Mouse (Mus musculus) neural tube, embryonic 10.5 days (tissue): ENCODE data around the gene Wdr59.

ENCODE experiments used
- DNase-seq: peaks from one replicate; pipeline ENCODE4 v3.0.0-alpha.2; 2017; ENCODE audit warnings: low spot score; ENCODE audit errors: extremely low spot score

Gene Wdr59

DNA sequence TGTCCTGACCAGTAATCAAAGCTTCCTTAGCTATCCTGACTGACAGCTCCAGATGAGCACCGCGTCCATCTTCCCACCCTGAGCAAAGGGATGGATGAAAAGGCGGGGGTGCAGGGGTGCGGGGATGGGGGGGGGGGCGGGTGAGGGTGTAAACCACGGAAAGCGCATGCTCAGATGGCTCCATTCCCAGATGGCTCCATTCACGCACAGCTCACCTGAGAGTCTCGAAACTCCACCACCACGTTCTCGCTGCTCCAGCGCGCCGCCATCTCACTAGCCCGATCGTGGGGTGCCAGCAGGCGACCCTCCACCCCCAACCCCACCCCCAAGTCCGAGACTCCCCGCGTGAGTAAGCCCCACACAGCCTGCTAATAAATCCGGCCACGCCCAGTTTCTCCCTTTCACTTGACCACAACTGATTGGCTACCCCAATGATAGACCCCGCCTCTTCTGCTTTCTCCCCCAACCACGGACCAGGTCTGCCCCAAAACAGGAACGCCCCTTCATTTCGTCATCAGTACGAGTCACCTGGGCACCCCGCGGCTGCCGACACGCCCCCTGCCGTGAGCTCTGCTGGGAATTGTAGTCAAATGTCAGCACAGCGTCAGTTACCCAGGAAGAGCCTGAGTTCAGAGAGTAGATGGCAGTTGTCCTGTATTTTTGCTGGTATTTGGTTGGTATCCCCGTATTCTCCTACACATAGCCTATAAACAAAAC, at the start of gene Wdr59:
Gene Wdr59 (minus strand): TSS at position 380 of the 717 bp plus-strand sequence.
- peak; percentile 96 for DNase-seq

DNA sequence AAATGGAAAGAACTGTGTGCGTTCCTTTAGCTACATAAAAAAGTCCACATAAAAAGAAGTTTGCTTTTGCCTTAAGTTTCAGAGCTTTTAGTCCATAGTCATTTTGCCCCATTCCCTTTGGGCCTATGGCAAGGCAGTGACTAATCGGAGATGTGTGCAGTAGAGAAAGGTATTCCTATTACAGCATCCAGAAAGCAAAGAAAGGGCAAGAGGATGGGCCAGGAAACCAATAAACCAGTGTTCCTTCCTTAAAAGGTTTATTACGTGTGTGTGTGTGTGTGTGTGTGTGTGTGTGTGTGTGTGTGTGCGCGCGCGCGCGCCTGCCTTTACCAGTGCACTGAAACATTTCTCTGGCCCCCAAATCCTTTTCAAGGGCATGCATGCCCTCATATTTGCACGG, 49.8 kb upstream of the Wdr59 start:
- no peak for DNase-seq

GRCm38 (mm10) chr8:111570432-111570831, 48.5 kb upstream of the Wdr59 start:
- no peak for DNase-seq

DNA sequence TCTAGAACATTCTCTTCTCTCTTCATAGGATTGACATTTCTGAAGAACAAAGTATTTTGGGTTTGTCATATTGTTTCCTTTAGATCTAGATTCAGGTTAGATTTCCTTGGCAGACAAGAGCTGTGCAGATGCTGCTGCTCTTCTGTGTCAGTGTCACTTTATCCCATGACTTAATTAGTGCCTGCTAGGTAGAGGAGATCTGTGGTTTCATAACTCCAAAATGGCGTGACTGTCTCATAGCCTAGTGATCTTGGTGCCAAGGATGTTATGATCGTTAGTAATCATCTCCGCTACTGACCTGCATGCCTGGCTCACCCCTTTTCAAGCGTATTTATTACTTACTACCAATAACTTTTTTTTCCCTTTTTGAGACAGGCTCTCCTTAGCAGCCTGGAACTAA, 48.0 kb upstream of the Wdr59 start:
- no peak for DNase-seq

DNA sequence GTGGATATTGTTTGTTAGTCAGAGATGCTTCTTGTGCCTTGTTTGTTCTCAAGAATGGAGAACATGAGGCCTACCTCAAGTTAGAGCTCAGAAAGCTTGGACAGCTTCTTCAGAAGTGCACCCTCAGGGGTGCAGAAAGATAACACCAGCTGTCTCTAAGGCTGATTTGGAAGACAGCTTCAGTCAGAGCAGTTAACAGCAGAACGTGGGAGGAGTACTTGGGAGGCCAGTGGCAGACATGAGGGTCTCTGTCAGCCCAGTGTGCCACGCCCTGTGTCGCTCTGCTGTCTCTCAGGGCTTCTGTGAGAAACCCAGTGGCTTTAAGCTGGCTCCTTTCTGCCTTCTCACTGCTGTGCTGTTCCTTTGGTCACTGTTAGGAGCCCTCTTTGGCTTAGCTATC, 46.1 kb upstream of the Wdr59 start:
- no peak for DNase-seq

- no peak for DNase-seq
Observed at GRCm38 (mm10) chr8:111567571-111567970, 45.7 kb upstream of the Wdr59 start.

- DNase-seq = no peak
Observed at GRCm38 (mm10) chr8:111566326-111566725, 44.4 kb upstream of the Wdr59 start.

- no peak for DNase-seq
Observed at GRCm38 (mm10) chr8:111565784-111566191, 43.9 kb upstream of the Wdr59 start.

- no peak for DNase-seq
Observed at GRCm38 (mm10) chr8:111564093-111564492, 42.2 kb upstream of the Wdr59 start.

- no peak for DNase-seq
Observed at GRCm38 (mm10) chr8:111563687-111564086, 41.8 kb upstream of the Wdr59 start.

- no peak for DNase-seq
Observed at GRCm38 (mm10) chr8:111563075-111563474, 41.2 kb upstream of the Wdr59 start.

GRCm38 (mm10) chr8:111562274-111562803, 40.4 kb upstream of the Wdr59 start:
- no peak for DNase-seq

GRCm38 (mm10) chr8:111561824-111562223, 39.9 kb upstream of the Wdr59 start:
- DNase-seq = no peak

DNA sequence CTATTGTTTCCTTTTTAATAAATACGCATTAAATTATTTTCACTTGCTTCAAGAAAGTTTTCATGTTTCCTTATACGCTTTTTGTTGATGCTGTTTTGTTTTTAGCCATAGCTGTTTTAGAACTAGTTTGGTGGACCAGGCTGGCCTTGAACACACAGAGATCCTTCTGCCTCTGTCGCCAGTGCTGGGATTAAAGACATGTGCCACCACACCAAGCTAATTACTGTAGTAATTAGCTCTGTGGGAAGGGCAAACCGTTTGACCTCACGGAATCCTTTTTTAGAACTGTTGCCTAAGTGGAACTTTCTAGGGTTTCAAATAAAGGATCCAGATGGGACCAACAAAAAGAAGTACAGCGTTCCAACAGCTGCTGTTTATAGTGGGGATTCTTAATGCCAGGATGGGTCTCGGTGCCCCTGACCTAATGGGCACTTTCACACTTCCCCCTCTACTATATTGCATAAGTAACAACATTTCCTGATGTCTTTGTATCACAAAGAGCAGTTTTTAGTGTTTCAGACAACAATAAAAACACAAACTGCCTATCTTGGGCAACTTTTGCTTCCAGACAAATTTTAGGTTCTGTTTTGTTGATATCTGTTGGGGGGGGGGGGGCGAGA, 29.7 kb upstream of the Wdr59 start:
- no peak for DNase-seq

- DNase-seq = no peak
Observed at GRCm38 (mm10) chr8:111550002-111550870, 28.3 kb upstream of the Wdr59 start.

GRCm38 (mm10) chr8:111548201-111548600, 26.3 kb upstream of the Wdr59 start:
- DNase-seq = no peak

DNA sequence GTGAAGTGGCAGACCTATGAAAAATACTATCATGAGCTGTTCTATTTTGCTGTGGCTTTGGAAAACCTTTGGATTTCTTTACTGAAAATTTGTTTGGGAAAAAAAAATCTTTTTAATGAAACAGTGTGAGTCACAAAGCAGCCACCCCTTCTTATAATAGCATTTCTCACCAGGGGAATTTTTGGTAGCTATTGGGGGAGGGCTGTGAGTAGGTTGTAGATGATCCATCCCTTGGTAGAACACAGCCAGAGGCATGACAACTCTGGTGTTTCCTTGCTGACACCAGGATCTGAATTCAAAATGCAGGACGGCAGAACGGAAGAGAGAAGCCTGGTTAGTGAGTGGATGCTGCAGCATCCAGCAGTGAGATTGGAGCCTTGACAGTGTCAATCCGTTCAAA, 25.3 kb upstream of the Wdr59 start:
- no peak for DNase-seq

DNA sequence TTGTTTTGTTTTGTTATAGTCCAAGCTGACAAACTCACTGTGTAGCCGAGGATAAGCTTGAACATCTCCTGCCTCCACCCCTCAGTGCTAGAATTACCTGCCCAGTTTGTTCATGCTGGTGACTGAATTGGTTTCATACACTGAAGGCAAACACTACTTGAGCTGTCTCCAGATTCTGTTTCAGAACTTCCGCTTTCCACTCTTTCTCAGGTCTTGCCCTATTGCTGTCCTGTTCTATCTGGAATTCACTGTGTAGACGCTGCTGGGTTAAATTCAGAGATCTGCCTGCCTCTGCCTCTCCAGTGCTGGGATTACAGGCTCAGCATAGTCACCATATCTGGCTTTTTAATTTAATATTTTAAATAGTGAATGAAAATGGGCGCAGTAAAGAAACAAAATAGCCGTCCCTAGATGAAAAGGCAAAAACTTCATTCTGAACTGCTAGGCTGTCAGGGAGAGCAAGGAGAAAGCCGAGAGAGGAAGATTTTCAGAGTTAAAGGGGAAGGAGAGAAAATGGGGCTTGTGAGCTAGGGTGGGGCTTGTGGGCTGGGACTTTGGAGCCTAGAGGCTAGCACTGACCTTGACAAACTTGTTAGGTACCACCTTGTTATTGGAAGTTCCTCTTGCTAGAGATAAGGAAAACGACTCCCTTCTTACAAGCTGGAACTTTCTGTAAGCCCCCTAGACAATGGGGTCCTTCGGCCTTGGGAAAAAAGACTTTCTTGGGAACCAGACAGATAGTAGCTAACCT, 23.7 kb upstream of the Wdr59 start:
- DNase-seq = no peak

DNA sequence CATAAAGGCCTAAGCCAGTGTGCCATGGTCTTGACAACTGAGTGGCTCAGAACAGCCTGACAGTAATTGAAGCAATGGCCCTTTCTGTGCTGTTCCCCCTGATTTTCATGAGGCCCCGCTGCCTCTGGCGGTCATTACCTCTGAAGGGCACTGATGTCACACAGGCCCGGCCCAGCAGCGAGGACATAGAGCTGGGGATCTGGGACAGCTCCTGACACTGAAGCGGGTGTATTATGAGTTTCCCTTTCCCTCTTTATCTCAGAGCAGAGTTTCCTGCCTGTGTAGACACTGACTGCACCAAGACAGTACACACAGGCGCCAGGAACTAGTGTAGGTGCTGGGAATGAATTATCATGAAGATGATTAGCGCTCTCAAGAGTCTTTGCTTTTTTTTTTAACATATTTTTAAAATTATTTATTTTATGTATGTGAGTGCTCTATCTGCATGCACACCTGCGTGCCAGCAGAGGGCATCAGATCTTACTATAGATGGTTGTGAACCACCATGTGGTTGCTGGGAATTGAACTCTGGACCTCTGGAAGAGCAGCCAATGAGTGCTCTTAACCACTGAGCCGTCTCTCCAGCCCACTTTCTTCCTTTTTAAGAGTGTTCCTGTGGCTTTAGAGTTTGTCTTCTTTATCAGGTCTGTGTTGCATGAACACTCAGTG, 22.0 kb upstream of the Wdr59 start:
- DNase-seq = no peak

- no peak for DNase-seq
Observed at GRCm38 (mm10) chr8:111539422-111540076, 17.7 kb upstream of the Wdr59 start.
